Mouse (Mus musculus): ENCODE data around the gene Rai14.

Gene Rai14

DNA sequence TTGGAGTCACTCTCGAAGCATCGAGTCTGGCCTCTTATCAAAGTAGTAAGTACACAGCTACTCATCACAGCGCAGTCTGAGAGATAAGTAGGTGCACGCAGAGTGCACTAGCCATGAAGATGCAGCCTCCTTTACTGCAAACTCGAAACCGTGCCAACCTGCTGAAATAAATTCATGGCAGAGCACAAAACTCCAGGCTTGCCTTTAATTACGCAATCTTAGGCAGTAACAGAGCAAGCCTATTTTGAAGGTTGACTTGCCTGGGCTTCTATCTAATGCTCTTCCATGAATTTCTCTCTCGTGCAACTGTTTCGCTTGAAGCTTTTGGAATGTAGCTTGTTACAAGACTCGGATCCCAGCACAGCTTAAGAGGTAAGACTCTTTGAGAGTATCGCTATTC, 25.1 kb downstream of the Rai14 start:
- no peak for DNase-seq

DNA sequence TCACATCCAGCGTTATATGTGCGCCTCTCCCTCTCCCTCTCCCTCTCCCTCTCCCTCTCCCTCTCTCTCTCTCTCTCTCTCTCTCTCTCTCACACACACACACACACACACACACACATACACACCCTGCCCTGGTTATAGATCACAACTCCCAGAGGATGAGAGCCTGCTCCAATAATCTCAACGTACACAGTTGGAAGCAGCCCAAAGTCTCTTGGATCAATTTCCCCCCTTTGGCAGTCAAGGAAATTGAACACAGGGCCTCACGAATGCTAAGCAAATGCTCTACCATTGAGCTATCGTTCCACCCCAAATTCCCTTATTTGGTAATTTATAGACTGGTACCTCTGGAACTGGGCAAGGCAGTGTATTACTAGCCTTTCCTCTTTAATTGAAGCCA, 25.7 kb downstream of the Rai14 start:
- no peak for DNase-seq

DNA sequence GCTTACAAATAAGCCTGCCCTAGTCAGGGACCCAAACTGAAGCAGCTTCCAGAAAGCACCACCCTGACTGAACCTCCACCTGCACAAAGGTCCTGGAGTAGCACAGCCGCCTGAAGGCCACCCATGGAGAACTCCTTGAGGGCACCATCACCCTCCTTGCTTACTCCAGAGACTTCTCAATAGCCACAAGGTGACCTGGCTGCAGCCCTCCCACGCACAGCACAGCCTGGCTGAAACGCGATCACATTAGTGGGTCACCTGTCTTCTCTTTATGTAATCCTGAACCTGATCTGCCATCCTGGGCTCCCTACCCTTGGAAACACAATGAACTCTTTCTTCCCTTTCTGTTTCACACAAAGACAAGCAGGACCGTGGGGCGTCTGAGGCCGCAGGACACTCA, 27.1 kb downstream of the Rai14 start:
- DNase-seq: no peak

DNA sequence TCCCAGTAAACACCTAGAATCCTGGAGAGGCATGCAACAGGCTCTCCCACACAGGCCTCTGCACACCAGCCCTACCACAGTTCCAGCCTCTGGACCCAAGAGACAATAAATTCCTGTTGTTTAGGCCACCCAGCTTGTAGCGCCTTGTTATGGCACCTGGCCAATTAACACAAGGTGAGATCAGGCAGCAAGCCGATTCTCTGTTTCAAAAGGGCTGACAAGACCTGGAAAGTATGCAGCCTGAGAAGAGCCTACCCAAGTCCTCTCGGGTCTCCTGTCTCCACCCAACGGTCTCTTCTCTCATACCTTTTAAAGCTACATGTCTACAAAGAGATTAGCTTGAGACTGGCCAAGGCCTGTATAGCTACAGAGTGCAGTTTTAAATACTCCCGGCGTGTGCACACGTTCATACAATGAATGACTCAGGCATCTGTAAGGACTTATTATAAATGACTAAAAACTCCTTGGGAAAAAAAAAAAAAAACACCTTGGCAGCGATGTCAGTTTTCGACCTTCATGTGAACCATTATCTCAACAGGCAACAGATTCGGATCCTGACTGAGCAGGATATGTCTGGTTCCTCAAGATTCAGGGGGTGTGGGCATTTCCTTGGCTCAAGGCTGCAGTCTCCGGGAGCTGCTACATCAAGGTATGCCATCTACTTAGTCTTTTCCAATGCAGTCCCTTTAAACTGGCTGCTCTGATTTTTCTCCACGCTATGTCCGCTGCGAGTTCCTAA, 28.6 kb downstream of the Rai14 start:
- DNase-seq: no peak

DNA sequence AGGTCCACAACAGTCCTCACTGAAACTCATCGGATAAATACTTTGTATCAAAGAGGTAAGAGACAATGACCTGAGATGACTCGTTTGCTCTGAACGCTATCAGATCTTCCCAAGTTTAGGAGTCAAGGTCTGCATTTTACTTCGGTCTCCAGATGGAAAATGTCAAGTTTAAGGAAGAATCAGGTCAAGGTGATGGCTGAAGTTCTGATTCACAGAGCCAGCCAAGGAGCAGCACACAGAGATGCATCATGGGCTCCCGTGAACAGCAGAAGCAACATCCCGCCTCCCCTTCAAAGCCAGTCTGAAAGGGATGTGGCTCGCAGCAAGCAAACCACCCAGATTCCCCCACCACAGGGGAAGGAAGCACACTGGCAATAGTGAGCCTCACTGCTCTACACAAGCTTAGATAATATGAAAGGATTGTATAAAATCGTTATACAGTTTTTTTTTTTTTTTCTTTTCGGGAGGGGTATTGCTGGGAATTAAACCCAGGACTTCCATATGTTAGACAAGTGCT, 30.7 kb downstream of the Rai14 start:
- DNase-seq: no peak

DNA sequence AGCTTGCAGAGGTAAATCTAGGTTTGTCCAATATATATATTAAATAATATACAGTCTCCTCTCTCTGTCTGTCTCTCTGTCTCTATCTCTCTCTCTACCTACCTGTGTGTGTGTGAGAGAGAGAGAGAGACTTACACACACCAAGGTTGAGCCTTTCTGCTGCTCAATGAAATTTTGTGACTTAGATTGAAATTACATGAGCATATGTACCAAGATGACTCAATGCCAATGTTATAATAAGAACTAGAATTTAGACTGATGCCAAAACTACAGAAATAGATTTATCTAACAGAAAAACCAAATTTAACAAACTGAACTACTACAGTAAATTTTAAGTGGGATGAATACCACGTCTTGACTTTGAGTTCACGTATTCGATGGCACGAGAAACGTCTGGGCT, 33.9 kb downstream of the Rai14 start:
- no peak for DNase-seq

DNA sequence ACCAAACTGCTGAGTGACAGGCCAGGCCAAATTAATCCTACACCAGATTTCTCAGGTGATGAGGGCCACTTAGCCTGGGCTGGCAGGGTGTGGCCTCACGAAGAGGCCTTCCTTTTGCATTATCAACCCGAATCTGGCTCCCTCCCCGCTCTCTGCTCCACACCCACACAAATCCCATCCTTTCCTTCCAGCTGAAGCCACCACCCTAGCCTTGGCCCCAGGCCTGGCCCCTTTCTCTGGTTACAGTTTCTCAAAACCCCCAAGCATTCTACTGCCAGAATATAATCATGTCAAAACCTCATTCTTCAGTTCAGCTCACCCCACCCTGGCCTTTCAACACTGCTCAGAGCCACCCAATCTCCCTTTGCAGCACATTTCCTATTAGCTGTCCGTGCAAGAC, 34.9 kb downstream of the Rai14 start:
- no peak for DNase-seq

DNA sequence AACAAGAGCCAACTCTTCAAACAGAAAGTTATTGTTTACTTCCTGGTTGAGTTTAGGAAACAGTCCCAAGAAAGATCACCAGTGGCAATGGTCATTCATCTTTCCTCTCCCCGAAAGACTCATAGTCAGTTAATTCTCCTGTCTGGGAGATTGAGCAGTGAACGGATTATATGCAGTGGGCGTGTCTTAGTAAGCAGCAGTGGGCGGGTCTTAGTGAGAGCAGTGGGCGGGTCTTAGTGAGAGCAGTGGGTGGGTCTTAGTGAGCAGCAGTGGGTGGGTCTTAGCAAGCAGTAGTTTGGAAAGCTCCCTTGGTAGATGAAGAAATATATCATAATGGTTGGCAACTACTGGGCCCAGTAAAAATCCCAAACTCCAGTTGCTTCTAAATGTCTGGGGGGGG, 38.6 kb downstream of the Rai14 start:
- DNase-seq: no peak

DNA sequence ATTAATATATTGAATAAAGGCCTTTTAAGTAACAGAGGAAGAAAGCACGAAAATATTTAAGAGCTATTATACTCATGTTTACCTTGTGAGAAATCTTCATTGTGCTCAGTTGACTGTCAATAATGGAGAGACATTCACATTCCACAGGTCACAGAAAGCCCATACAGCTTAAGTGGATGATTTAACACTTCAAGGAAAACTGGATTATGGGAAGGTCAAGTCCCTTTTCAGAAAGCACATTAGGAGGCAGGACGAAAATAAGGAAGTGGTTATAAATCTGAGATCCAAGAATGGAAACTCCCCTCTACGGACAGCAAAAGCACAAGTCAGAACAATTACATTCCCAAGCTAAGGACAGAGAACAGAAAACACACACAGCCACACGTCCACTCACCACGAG, 41.5 kb downstream of the Rai14 start:
- DNase-seq: no peak

DNA sequence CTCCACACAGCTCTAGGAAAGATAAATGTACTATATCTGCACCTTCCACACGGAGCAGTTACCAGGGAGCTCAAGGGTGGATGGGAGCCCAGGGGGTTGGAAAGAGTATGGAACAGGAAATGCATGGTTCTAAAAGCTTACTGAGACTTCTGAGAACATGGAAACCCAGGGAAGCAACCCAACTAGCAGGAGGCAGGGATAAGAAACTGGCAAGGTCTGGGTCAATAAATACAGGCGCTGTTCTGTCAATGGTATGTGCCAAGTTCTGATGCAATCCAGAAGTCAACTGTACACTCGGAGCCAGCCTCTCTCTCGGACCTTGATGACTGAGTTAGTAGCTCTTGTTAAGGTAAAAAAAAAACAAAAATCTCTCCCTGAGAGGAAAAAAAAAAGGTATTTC, 42.6 kb downstream of the Rai14 start:
- no peak for DNase-seq

DNA sequence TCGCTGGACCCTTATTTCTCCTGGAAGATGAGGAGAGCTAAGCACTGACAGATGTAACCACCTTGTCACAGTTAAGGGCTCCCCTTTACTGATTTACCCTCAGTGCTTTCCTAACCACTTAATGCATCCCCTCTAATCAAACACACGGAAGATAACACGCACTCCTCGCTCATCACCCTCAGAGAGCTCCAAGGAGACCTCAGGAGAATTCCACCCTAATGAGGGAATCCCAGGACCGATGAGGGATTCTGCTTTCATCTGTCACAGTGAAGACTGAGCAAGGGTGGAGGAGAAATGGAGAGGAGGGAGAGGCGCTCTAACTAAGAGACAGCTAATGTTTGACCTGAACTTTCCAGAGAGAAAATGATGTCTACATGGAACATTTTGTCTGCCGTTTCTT, 44.3 kb downstream of the Rai14 start:
- DNase-seq: no peak

DNA sequence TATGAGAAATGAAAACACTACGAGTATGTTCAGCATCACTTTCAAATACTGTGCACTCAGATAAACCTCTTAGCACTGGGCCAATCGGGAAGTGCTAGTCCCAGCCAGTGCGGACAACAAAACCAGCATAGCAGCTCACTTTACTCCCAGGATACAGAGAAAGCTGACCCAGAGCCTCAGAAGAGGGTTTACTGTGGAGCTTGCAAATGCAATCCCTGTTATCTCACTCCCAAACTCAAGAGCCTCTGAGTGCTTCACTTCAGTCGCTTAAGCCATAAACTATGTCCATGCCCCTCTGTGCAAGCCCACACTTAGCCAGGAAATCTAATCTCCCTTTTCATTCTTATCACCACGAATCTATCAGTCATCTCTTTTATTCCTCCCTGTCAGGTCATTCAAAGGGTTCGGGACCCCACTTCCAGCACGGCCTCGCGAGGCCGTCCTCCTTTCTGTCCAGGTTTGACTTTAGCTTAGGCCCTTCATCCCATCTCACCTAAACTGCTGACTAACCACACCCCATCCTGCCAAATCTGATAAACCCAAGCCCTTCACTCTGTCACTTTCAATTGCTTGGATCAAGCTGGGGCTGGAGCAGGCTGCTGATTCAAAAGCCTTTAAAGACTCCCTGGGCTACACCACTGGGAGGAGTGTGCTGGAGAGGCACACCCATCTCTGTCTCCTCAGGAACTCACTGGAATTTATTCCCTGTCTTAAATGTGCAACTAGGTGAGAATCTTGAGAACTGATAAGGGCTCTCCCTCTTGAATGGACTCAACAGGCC, 46.1 kb downstream of the Rai14 start:
- no peak for DNase-seq

DNA sequence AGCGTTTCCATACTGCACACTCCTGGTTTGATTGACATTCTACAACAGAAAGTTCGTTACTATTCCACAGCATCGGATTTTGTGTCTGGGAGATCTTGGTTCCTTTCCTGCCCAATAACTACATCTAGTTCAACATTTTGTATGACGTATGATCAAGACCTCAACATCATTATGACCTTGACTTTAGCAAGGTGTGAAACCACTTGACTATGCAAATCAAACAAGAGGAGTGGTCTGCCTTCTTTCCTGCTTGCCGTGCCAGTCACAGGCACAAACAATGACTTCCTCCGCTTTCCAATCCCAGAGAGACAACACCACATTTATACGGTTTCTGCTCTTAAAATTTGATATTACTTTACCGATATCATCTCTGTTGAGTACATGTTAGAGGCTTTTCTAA, 48.6 kb downstream of the Rai14 start:
- DNase-seq: no peak

DNA sequence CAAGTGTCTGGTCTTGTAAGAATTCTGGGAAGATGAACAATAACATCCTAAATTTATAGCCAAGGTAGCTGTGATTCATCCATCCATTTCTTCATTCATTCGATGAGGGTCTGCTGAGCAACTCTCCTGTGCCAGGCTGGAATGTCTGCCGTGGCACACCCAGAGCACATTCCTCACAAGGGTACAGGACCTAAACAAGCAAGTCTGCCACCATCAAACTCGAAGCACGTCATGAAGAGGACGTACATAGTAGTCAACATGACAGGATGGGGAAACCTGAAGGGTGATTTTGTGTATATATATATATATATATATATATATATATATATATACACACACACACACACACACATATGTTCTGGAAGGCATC, 49.9 kb downstream of the Rai14 start:
- DNase-seq: no peak

DNA sequence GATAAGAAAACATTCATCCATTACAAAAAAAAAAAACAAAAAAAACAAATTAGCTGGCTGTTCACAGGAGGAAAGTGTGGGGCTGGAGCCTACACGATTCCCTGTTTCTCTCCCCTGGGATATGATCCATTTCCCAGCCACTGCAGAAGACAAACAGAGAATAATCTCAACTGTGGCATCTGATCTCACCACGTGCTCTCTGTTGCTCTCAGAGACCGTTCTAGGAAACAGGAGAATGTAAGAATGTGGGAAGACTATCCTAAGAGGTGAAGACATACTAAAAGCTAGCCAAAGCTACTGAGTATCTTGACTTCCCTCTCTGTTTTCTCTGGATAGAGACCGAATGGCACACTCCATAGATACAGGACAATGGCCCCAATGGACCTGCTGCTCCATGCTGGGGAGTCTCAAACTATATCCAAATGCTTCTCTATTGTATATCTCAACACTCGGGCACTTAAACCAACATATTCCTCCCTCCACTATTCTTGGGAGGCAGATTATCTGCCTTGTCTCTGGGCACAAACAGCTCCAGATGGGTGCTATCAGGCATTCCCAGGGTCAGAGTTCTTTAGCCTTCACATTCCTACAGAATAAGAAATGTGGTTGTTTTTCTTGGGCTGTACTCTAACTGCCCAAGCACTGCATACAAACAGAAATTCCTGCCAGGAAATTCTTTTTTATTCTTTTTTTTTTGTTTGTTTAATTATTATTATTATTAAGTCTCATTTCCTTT, 50.5 kb downstream of the Rai14 start:
- no peak for DNase-seq

DNA sequence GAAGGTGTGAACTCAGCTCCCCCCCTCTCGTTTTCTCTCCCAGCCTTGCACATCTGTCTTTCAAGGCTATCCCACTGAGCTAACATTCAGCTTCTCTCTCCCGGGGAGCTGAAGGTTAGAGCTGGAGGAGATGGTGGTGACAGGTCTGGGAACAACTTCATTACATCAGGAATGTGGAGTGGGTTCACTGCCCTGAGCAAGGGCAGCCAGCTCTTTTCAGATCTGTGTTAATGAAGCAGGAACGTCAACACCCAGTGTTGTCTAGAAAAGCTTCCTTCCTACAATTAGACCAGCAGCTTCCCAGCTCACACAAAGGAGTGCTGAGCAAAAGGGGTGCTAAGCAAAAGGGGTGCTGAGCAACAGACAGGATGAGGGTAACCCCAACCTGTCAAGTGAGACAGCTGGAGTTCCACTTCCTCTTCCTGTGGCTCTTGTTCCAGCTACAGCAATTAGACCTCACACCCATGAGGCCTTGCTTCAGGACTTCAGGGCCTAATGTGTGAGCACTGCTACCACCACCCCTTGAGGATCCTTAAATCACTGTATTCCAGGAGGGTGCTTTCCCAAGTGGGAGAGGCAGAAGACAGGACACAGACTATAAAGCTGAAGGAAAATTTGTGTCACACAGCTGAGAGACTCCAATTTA, 52.3 kb downstream of the Rai14 start:
- peak; percentile 3 to 26 for DNase-seq

DNA sequence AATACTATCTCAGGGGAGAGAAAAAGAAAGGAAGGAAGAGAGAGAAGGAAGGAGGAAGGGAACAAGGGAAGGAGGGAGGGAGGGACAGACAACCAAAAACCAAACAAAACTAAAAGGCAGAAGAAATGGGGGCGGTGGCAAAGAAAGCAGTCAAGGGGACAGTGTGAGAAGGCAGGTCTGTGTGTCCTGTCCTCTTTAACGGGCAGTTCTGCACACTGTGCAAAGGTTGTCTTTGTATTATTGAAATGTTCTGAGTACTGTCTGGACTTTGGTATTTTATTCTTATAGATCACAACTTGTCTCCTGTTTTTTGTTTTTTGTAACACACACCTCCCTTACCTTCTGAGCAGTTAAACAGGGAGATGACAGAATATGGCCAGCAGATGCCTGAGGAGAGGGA, 55.6 kb downstream of the Rai14 start:
- no peak for DNase-seq

DNA sequence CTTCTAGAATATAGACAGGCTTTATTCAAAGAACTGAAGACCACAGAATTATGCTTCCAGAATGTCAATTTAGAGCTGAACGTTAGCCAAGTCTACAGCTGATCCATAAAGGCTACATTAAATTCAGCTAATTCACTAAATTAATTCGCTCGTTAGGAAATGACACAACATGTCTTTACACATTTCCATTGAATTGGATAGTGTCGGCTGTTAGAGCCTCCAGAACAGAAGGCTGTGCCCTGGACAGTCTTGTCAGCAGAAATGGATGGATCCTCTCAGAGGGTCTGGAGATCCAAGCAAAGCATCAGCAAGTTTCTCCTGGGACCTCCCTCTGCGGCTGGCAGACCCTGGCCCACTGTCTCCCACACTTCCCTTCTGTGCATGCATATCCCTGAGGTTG, 58.3 kb downstream of the Rai14 start:
- no peak for DNase-seq

DNA sequence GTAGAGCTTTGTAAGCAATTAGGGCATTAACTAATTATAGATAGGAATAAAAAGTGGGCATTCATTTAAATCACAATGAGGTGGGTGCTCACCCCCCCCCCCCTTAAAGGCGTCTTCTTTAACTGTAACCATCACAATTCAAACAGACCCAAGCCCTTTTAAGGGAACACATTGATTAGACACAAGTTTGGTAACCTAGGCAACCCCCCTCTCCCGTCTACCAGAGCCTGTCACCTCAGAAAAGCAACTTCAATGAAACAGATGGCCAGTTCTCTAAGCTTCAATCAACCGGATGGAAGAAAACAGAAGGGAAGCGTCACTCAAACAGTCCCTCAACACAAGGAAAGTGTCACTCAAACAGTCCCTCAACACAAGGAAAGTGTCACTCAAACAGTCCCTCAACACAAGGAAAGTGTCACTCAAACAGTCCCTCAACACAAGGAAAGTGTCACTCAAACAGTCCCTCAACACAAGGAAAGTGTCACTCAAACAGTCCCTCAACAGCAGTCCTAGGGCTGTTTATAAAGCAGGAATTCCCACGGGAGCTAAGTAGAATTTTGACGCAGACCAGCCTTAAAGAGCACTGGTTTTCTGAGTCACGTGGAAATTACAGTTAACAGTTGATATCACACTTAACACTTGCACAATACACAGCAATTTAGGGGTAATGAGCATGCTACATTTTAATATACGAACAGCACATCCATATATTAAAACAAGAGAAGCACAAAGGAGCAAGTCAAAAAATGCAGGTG, 59.1 kb downstream of the Rai14 start:
- DNase-seq: no peak

DNA sequence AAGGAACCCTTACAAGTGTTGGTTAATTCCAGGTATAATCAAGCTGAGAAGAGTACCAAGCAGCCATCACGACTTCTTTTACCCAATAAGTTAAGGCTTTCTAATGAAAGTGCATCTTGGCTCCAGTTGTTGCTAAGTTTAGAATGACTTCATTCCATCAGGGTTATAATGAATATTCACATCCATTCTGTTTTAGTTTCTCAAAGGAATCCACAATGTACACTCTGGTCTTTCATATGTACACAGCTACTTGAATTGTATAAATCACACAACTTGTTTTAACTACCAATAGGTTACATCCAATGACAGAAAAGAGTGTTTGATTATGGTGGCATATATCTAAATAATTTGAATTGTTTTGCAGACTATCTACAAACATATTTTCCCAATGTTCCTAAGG, 59.7 kb downstream of the Rai14 start:
- DNase-seq: no peak

DNA sequence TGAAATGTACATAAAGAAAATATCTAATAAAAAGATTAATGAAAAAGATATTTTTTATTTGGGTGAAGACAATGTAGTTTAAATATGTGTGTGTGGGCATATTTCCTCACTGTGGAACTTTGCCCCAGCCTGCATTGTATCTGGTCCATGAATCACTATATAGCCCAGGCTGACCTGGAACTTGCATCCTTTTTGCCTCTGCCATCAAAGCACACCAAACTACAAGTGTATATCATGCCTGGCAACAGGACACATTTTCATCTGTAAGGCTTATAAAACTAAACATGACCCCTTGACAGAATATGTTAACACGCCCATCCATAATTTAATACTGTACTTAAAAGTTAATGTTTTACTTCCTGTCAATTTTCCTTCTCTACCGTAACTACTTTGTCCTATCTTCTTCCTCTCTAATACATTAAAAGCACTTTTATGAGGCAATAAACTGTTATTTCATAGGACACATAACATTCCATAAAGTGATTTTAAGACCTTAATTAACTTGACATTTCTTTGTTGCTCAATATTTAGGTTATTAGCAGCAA, 61.4 kb downstream of the Rai14 start:
- DNase-seq: no peak

All from thymus, postnatal 36 days (tissue).